Mouse (Mus musculus): ENCODE results near the gene Sh3bp1. TPM values are rescaled to one million over a fixed set of nuclear protein-coding genes. Genes with fewer than 3 reads are reported as not detected.
A peak's percentile ranks its signal among the peaks of the same experiment; 100 is the strongest.

Gene Sh3bp1
- total and polyA plus RNA-seq, 3 experiments = 21.0 to 80.2 TPM; not detected in 1

DNA sequence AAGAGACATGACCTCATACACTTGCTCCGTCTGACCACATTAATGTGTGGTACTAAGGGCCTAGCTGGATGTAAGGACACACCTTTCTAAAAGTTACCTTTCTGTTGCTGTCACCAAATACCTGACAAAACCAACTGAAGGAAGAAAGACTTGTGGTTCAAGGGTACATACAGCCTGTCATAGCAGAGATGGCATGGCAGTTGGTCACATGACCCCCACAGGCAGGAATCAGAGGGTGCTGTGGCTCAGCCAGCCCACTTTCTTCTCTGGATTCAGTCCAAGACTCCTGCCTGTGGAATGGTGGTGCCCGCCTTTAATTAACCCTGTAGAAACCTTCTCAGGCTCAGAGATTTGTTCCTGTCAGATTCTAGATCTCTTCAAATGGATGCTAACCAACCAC lies 36.4 kb upstream of the Sh3bp1 start:
- no peak overlapping the region for H3K9ac ChIP-seq (ENCODE audit: control insufficient read depth, low read depth, low read length, poor library complexity, severe bottlenecking)
- H3K9me3 ChIP-seq (replicated peaks; ENCODE audit: insufficient read depth, low read length) = no peaks in the 10 kb centered on the region
- DNase-seq (ENCODE audit: low read depth, low spot score) = no peak
- no peaks in the 10 kb centered on the region for H3K27me3 ChIP-seq (ENCODE audit: control insufficient read depth in 1 of 2, insufficient read depth in 2 of 2, low read length in 2 of 2)
- no peak overlapping the region for H3K4me3 ChIP-seq (ENCODE audit: control insufficient read depth in 1 of 2, insufficient read depth in 1 of 2, low read depth in 2 of 2, low read length in 2 of 2)
- TF ChIP-seq MXI1 (IDR thresholded peaks at IDR 0.05; ENCODE audit: low read depth, low read length) (no peak), USF2 (IDR thresholded peaks at IDR 0.05; ENCODE audit: borderline replicate concordance in 1 of 2, insufficient read depth in 1 of 2, low read depth in 1 of 2, low read length in 2 of 2) (peak in 1 of 2 experiments; percentile 36; a peak in 1 of 4 replicates), ZC3H11A (IDR thresholded peaks at IDR 0.05; ENCODE audit: low read depth, low read length) (no peak), USF1 (IDR thresholded peaks at IDR 0.05; ENCODE audit: low read depth, low read length) (peak; percentile 84), CHD1 (IDR thresholded peaks at IDR 0.05; ENCODE audit: low read depth, low read length) (no peak), KAT2A (conservative IDR thresholded peaks at IDR 0.05; ENCODE audit: low read depth, low read length) (no peak)
- peaks cover 0 to 5% of the 10 kb centered on the region in 2 experiments; a peak in 1 of 4 replicates for H3K36me3 ChIP-seq (ENCODE audit: control insufficient read depth in 1 of 2, insufficient read depth in 2 of 2, low read length in 2 of 2)
- no peak overlapping the region for H3K27ac ChIP-seq (ENCODE audit: control insufficient read depth, low read depth, low read length)
- no peaks in the 10 kb centered on the region for H3K79me2 ChIP-seq (ENCODE audit: control insufficient read depth, insufficient read depth, low read length, poor library complexity)
- peaks cover 7 to 15% of the 10 kb centered on the region in 2 experiments for H3K4me1 ChIP-seq (ENCODE audit: control insufficient read depth in 1 of 2, insufficient read depth in 2 of 2, low read length in 2 of 2)

DNA sequence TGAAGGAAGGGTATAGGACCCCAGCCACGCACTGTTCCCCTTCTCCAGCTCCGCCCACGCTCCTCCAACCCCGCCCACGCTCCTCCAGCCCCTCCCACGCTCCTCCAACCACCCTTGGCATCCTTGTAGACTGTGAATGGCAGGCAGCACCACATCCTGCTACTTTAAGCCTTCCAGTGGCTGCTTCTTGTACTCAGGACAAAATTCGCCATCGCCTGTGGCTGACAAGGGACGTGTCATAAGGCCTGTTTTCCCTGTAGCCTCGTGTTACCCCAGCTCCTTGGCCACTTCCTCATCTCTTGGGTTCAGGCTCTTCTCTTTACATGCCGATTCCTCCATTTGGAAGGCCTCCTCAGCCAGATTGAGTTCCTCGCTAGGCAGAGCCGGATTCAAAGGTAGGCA lies 35.7 kb upstream of the Sh3bp1 start:
- H3K4me3 ChIP-seq (ENCODE audit: control insufficient read depth in 1 of 2, insufficient read depth in 1 of 2, low read depth in 2 of 2, low read length in 2 of 2) = peak overlapping the region; percentile 33 to 36
- H3K27me3 ChIP-seq (ENCODE audit: control insufficient read depth in 1 of 2, insufficient read depth in 2 of 2, low read length in 2 of 2) = no peaks in the 10 kb centered on the region
- peaks cover 7 to 14% of the 10 kb centered on the region in 2 experiments for H3K4me1 ChIP-seq (ENCODE audit: control insufficient read depth in 1 of 2, insufficient read depth in 2 of 2, low read length in 2 of 2)
- peak; percentile 62 for DNase-seq (ENCODE audit: low read depth, low spot score)
- H3K79me2 ChIP-seq (ENCODE audit: control insufficient read depth, insufficient read depth, low read length, poor library complexity) = no peaks in the 10 kb centered on the region
- H3K9me3 ChIP-seq (replicated peaks; ENCODE audit: insufficient read depth, low read length) = no peaks in the 10 kb centered on the region
- peaks cover 0 to 5% of the 10 kb centered on the region in 2 experiments; a peak in 1 of 4 replicates for H3K36me3 ChIP-seq (ENCODE audit: control insufficient read depth in 1 of 2, insufficient read depth in 2 of 2, low read length in 2 of 2)
- peak overlapping the region; percentile 36 for H3K9ac ChIP-seq (ENCODE audit: control insufficient read depth, low read depth, low read length, poor library complexity, severe bottlenecking)
- no peak for TF ChIP-seq CHD1 (IDR thresholded peaks at IDR 0.05; ENCODE audit: low read depth, low read length)
- no peak for TF ChIP-seq GATA1 (IDR thresholded peaks at IDR 0.05; ENCODE audit: low read depth, low read length)
- no peak for TF ChIP-seq E2F4 (IDR thresholded peaks at IDR 0.05; ENCODE audit: borderline replicate concordance, low read depth, low read length)
- TF ChIP-seq MYC (IDR thresholded peaks at IDR 0.05; ENCODE audit: low read depth, low read length) = 0 out of 2 replicates have a peak, but pooled peaks have one; percentile 33
- TF ChIP-seq MAX (IDR thresholded peaks at IDR 0.05; ENCODE audit: low read length) = 0 out of 2 replicates have a peak, but pooled peaks have one; percentile 64
- 0 out of 2 replicates have a peak, but pooled peaks have one; percentile 19 for TF ChIP-seq ELF1 (IDR thresholded peaks at IDR 0.05; ENCODE audit: low read depth, low read length)
- TF ChIP-seq SMC3 (IDR thresholded peaks at IDR 0.05; ENCODE audit: low read depth, low read length) = no peak
- TF ChIP-seq POLR2A (IDR thresholded peaks at IDR 0.05; ENCODE audit: control insufficient read depth in 1 of 2, insufficient read depth in 1 of 2, low read depth in 1 of 2, low read length in 2 of 2, poor library complexity in 1 of 2) = 0 out of 4 replicates have a peak, but pooled peaks of 1 of the 2 experiments have one; percentile 30
- TF ChIP-seq ZC3H11A (IDR thresholded peaks at IDR 0.05; ENCODE audit: low read depth, low read length) = no peak
- no peak overlapping the region for H3K27ac ChIP-seq (ENCODE audit: control insufficient read depth, low read depth, low read length)

DNA sequence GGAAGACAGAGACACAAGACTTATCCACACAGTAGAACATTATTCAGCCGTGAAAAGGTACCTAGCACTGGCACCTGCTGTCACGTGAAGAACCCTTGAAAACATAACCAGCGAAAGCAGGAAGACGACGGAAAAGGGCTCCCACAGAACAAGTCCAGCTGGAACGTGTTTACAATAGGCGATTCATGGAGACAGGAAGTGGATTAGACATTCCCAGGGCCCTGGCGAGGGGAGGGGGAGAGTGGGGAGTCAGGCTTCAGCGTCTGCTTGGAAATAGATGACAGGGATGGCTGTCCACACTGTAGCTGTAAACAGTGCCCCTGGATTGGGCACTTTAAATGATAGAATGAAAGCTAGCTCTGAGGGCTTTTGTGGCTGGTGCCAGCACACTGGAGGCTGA lies 31.2 kb upstream of the Sh3bp1 start:
- TF ChIP-seq ELF1 (IDR thresholded peaks at IDR 0.05; ENCODE audit: low read depth, low read length) = no peak
- TF ChIP-seq POLR2AphosphoS2 (IDR thresholded peaks at IDR 0.05; ENCODE audit: low read length) = no peak
- TF ChIP-seq CHD2 (IDR thresholded peaks at IDR 0.05; ENCODE audit: low read length) = no peak
- TF ChIP-seq HCFC1 (IDR thresholded peaks at IDR 0.05; ENCODE audit: low read depth, low read length) = no peak
- TF ChIP-seq SIN3A (IDR thresholded peaks at IDR 0.05; ENCODE audit: low read length) = no peak
- TF ChIP-seq MAZ (IDR thresholded peaks at IDR 0.05; ENCODE audit: low read depth, low read length) = no peak
- TF ChIP-seq RAD21 (IDR thresholded peaks at IDR 0.05; ENCODE audit: low read depth, low read length) = no peak
- TF ChIP-seq BHLHE40 (IDR thresholded peaks at IDR 0.05; ENCODE audit: borderline replicate concordance, low read depth, low read length) = no peak
- no peak for TF ChIP-seq GABPA (IDR thresholded peaks at IDR 0.05; ENCODE audit: low read depth, low read length)
- TF ChIP-seq JUND (IDR thresholded peaks at IDR 0.05; ENCODE audit: low read depth, low read length) = no peak
- no peak for TF ChIP-seq TBP (IDR thresholded peaks at IDR 0.05; ENCODE audit: low read depth, low read length)
- H3K9me3 ChIP-seq (replicated peaks; ENCODE audit: insufficient read depth, low read length) = no peaks in the 10 kb centered on the region
- H3K27ac ChIP-seq (ENCODE audit: control insufficient read depth, low read depth, low read length) = no peak overlapping the region
- no peak overlapping the region for H3K9ac ChIP-seq (ENCODE audit: control insufficient read depth, low read depth, low read length, poor library complexity, severe bottlenecking)
- DNase-seq (ENCODE audit: low read depth, low spot score) = no peak
- no peaks in the 10 kb centered on the region for H3K27me3 ChIP-seq (ENCODE audit: control insufficient read depth in 1 of 2, insufficient read depth in 2 of 2, low read length in 2 of 2)
- H3K79me2 ChIP-seq (ENCODE audit: control insufficient read depth, insufficient read depth, low read length, poor library complexity) = no peaks in the 10 kb centered on the region
- no peak overlapping the region for H3K4me3 ChIP-seq (ENCODE audit: control insufficient read depth in 1 of 2, insufficient read depth in 1 of 2, low read depth in 2 of 2, low read length in 2 of 2)
- peaks cover 7 to 9% of the 10 kb centered on the region in 2 experiments for H3K4me1 ChIP-seq (ENCODE audit: control insufficient read depth in 1 of 2, insufficient read depth in 2 of 2, low read length in 2 of 2)
- peaks cover 0 to 4% of the 10 kb centered on the region in 2 experiments; a peak in 1 of 4 replicates for H3K36me3 ChIP-seq (ENCODE audit: control insufficient read depth in 1 of 2, insufficient read depth in 2 of 2, low read length in 2 of 2)
